Mouse (Mus musculus): ENCODE measurements at regions not wholly inside any gene's neighbourhood (a gene's known extent, or its start where the extent isn't known, plus 50 kb on each side); places are given as distances from the start of the nearest gene placed in this dataset.

DNA sequence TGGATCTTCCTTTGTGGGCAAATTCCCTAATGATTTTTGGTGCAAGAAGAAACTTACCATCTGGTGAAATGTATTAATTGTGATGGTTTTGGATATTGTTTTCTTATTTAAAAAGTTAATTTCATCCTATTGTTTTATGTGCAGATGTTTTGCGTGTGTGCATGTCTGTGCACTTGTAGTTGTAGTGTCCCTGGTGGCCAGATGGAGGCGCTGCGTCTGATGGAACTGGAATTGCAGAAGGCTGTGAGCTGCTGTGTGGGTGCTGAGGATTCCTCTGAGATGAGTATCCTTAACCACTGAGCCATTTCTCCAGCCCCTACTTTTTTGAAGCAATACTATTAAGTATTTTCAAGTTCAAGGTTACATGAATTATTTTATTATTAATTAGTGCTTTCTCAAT is 181.5 kb upstream of the Tmpo start:
- no peak for TF ChIP-seq POLR2A (IDR thresholded peaks at IDR 0.05; ENCODE audit: control insufficient read depth, extremely low read depth, insufficient read depth, low read length, poor library complexity)
- no peak for TF ChIP-seq CTCF (IDR thresholded peaks at IDR 0.05; ENCODE audit: borderline replicate concordance, control insufficient read depth, extremely low read depth, insufficient read depth, low read length, poor library complexity)

Measured in thymus, adult 2 months (tissue).